In genomic region chr13:81767038-81767659, GRCm38 (mm10) we compare ENCODE assay signal across 8 mouse cellular contexts. TPM values are rescaled to one million over a fixed set of nuclear protein-coding genes. Genes with fewer than 3 reads are reported as not detected.
DNase-seq lines count a peak whose midpoint lies in the region; TF ChIP-seq lines count a peak whose summit lies in the region.
"Had no signal": no experiment of that assay in that cellular context is flagged by ENCODE, and none has a peak within 500 bp of the region (broad histone marks: within the 10 kb centered on the region; RNA-seq: fewer than 3 reads in every experiment).

No protein-coding gene starts in this region.

- H3K4me1 ChIP-seq in cortical plate, adult 2 months (ENCODE audit: control insufficient read depth, insufficient read depth, low read length): no peaks in the 10 kb centered on the region
- no peaks in the 10 kb centered on the region for H3K4me1 ChIP-seq in midbrain, embryonic 10.5 days
- no peaks in the 10 kb centered on the region for H3K4me1 ChIP-seq in small intestine, adult 2 months (ENCODE audit: control insufficient read depth, insufficient read depth, insufficient read length, low read length)
- H3K4me1 ChIP-seq: limb, embryonic 13.5 days had no signal

- peak; percentile 87 for TF ChIP-seq CTCF in cortical plate, adult 2 months (IDR thresholded peaks at IDR 0.05; ENCODE audit: extremely low read depth, insufficient read depth, low read length)
- TF ChIP-seq CTCF in small intestine, adult 2 months (IDR thresholded peaks at IDR 0.05; ENCODE audit: extremely low read depth, insufficient read length, insufficient replicate concordance, low read depth, low read length): peak; percentile 75; the same call in 1 of the 2 replicates

- DNase-seq in ES-CJ7 (ENCODE audit: low read depth, low spot score): peak; percentile 53
- DNase-seq in ZHBTc4 (ENCODE audit: low read depth, low spot score): peak; percentile 71
- DNase-seq in gastrocnemius, postnatal 4 days (ENCODE audit: low spot score in 2 of 2): peak; percentile 28 to 48
- DNase-seq in layer of hippocampus, postnatal 10 days (ENCODE audit: low spot score in 2 of 2): peak; percentile 86 to 89
- peak; percentile 27 for DNase-seq in midbrain, embryonic 10.5 days (ENCODE audit: low spot score)

- TF ChIP-seq POLR2A in cortical plate, adult 2 months (IDR thresholded peaks at IDR 0.05; ENCODE audit: extremely low read depth, insufficient read depth, low read length): no peak
- no peak for TF ChIP-seq POLR2A in small intestine, adult 2 months (IDR thresholded peaks at IDR 0.05; ENCODE audit: low read depth, low read length)

- H3K4me3 ChIP-seq in cortical plate, adult 2 months (ENCODE audit: insufficient read depth, low read length): no peak overlapping the region
- no peak overlapping the region for H3K4me3 ChIP-seq in midbrain, embryonic 10.5 days
- no peak overlapping the region for H3K4me3 ChIP-seq in small intestine, adult 2 months (ENCODE audit: low read depth, low read length)
- H3K4me3 ChIP-seq: limb, embryonic 13.5 days had no signal

- H3K27me3 ChIP-seq in midbrain, embryonic 10.5 days (ENCODE audit: low read depth, poor library complexity, severe bottlenecking): no peaks in the 10 kb centered on the region
- no peaks in the 10 kb centered on the region for H3K27me3 ChIP-seq in small intestine, adult 2 months (ENCODE audit: control insufficient read depth, insufficient read depth, low read length)
- H3K27me3 ChIP-seq: limb, embryonic 13.5 days had no signal

- no peak overlapping the region for H3K27ac ChIP-seq in cortical plate, adult 2 months (ENCODE audit: insufficient read depth, low read length)
- H3K27ac ChIP-seq in midbrain, embryonic 10.5 days (replicated peaks): no peak overlapping the region
- no peak overlapping the region for H3K27ac ChIP-seq in small intestine, adult 2 months (ENCODE audit: insufficient read depth, low read depth, low read length)
- H3K27ac ChIP-seq: limb, embryonic 13.5 days had no signal

- 82% methylated on average over 7 of the region's 7 CpGs for WGBS in midbrain, embryonic 10.5 days
- 78% methylated on average over 7 of the region's 7 CpGs for WGBS in small intestine, adult 2 months

- H3K36me3 ChIP-seq in midbrain, embryonic 10.5 days: no peaks in the 10 kb centered on the region
- H3K36me3 ChIP-seq in small intestine, adult 2 months (ENCODE audit: control insufficient read depth, insufficient read depth, low read length): no peaks in the 10 kb centered on the region
- H3K36me3 ChIP-seq: limb, embryonic 13.5 days had no signal

- H3K9me3 ChIP-seq in midbrain, embryonic 10.5 days (replicated peaks): no peaks in the 10 kb centered on the region
- H3K9me3 ChIP-seq: limb, embryonic 13.5 days had no signal

RNA-seq across cellular contexts. Expression of gene Cetn3, which starts 15.7 kb away (rescaled TPM):
- 150 and 164 TPM in 2 replicates for polyA plus RNA-seq in cortical plate, adult 2 months (2012; rRNA removed)
- total RNA-seq in gastrocnemius, postnatal 4 days (2021): 10 to 100 TPM; 86.4 TPM
- 100 to 1,000 TPM; 153 to 156 TPM for total RNA-seq in layer of hippocampus, postnatal 10 days (2021)
- 249 and 260 TPM in 2 replicates for polyA plus RNA-seq in midbrain, embryonic 10.5 days (2016; fragmentation: Nextera tagmentation; extraction: Ambion mirVana)
- 0.30 and 0.68 TPM in 2 replicates for polyA plus RNA-seq in small intestine, adult 2 months (2012; rRNA removed)

RNA-seq across cellular contexts. Expression of gene Mblac2, which starts 56.0 kb away (rescaled TPM):
- polyA plus RNA-seq in cortical plate, adult 2 months (2012; rRNA removed): 22.3 and 23.4 TPM in 2 replicates
- 1 to 10 TPM; 3.0 to 3.4 TPM for total RNA-seq in gastrocnemius, postnatal 4 days (2021)
- 10 to 100 TPM; 34.3 to 36.5 TPM for total RNA-seq in layer of hippocampus, postnatal 10 days (2021)
- 4.5 and 5.1 TPM in 2 replicates for polyA plus RNA-seq in midbrain, embryonic 10.5 days (2016; fragmentation: Nextera tagmentation; extraction: Ambion mirVana)
- polyA plus RNA-seq in small intestine, adult 2 months (2012; rRNA removed): 0.81 and 1.0 TPM in 2 replicates

RNA-seq across cellular contexts. Expression of gene Polr3g, which starts 56.3 kb away (rescaled TPM):
- polyA plus RNA-seq in cortical plate, adult 2 months (2012; rRNA removed): 5.1 and 5.7 TPM in 2 replicates
- total RNA-seq in gastrocnemius, postnatal 4 days (2021): 1 to 10 TPM; 1.8 to 2.5 TPM
- total RNA-seq in layer of hippocampus, postnatal 10 days (2021): 1 to 10 TPM; 3.0 to 3.8 TPM
- 17.7 and 24.9 TPM in 2 replicates for polyA plus RNA-seq in midbrain, embryonic 10.5 days (2016; fragmentation: Nextera tagmentation; extraction: Ambion mirVana)
- polyA plus RNA-seq in small intestine, adult 2 months (2012; rRNA removed): 0.91 and 4.2 TPM in 2 replicates

Comparison
In these comparisons a context has a peak if more than half of its experiments do, and no peak if none do; other contexts are left out.
1. DNase-seq: peak in every context shown above with its lines; median percentile 88 in layer of hippocampus, postnatal 10 days; 71 in ZHBTc4; 53 in ES-CJ7; 38 in gastrocnemius, postnatal 4 days; 27 in midbrain, embryonic 10.5 days.
2. RNA of gene Cetn3, which starts 15.7 kb away (polyA plus RNA-seq): 249 to 260 TPM in midbrain, embryonic 10.5 days and 150 to 164 TPM in cortical plate, adult 2 months; 0.30 to 0.68 TPM in small intestine, adult 2 months; every median in the first group is over 10 times any median in the second.